Mouse (Mus musculus): Measurements from ENCODE around the gene Ptprg. TPM values are rescaled to one million over a fixed set of nuclear protein-coding genes. Genes with fewer than 3 reads are reported as not detected.

Gene Ptprg
- total and polyA plus RNA-seq, 3 experiments, result 25.1 to 57.1 (median 54.0) TPM

GRCm38 (mm10) chr14:12102389-12103325 is 549.3 kb downstream of the Ptprg start:
- Histone ChIP-seq H3K79me2 (replicated peaks; ENCODE audit: control insufficient read depth, insufficient read depth, low read length) (no peaks in the 10 kb centered on the region), H3K27me3 (ENCODE audit: control insufficient read depth, insufficient read depth, low read length) (no peaks in the 10 kb centered on the region), H3K9ac (ENCODE audit: low read depth, low read length) (no peak overlapping the region), H3K27ac (no peak overlapping the region), H3K4me3 (no peak overlapping the region), H3K4me1 (ENCODE audit: control insufficient read depth, insufficient read depth, low read length) (peaks cover 18% of the 10 kb centered on the region), H3K36me3 (ENCODE audit: control insufficient read depth, insufficient read depth, low read length) (peaks cover 19% of the 10 kb centered on the region)
- DNase-seq, result no peak
- 94% methylated on average over 11 of the region's 11 CpGs for WGBS
- TF ChIP-seq EP300 (IDR thresholded peaks at IDR 0.05; ENCODE audit: insufficient read depth, low read depth, low read length) (no peak), CTCF (IDR thresholded peaks at IDR 0.05) (no peak), POLR2A (IDR thresholded peaks at IDR 0.05; ENCODE audit: insufficient read depth, low read depth, low read length) (no peak)
- intact Hi-C loops (cut with DNase I), result loop anchor here (5.0 kb wide), 1 partner anchor 235 kb away; no protein-coding TSS in a partner anchor

GRCm38 (mm10) chr14:12104297-12105155 is 551.2 kb downstream of the Ptprg start:
- DNase-seq, result no peak
- intact Hi-C loops (cut with DNase I), result loop anchor here (5.0 kb wide), 1 partner anchor 237 kb away; no protein-coding TSS in a partner anchor
- H3K36me3 ChIP-seq (ENCODE audit: control insufficient read depth, insufficient read depth, low read length), result peaks cover 11% of the 10 kb centered on the region
- H3K27ac ChIP-seq, result 0 out of 2 replicates have a peak overlapping the region, but pooled peaks have one; percentile 10
- no peaks in the 10 kb centered on the region for H3K27me3 ChIP-seq (ENCODE audit: control insufficient read depth, insufficient read depth, low read length)
- no peak overlapping the region for H3K4me3 ChIP-seq
- no peak overlapping the region for H3K9ac ChIP-seq (ENCODE audit: low read depth, low read length)
- no peaks in the 10 kb centered on the region; the same call in 1 of the 2 replicates for H3K79me2 ChIP-seq (replicated peaks; ENCODE audit: control insufficient read depth, insufficient read depth, low read length)
- TF ChIP-seq POLR2A (IDR thresholded peaks at IDR 0.05; ENCODE audit: insufficient read depth, low read depth, low read length) (no peak), CTCF (IDR thresholded peaks at IDR 0.05) (no peak), EP300 (IDR thresholded peaks at IDR 0.05; ENCODE audit: insufficient read depth, low read depth, low read length) (no peak)
- WGBS, result 64% methylated on average over 12 of the region's 12 CpGs
- peaks cover 20% of the 10 kb centered on the region for H3K4me1 ChIP-seq (ENCODE audit: control insufficient read depth, insufficient read depth, low read length)

GRCm38 (mm10) chr14:12105156-12105430 is 551.8 kb downstream of the Ptprg start:
- WGBS, result 56% methylated on average over 2 of the region's 2 CpGs
- TF ChIP-seq POLR2A (IDR thresholded peaks at IDR 0.05; ENCODE audit: insufficient read depth, low read depth, low read length) (no peak), CTCF (IDR thresholded peaks at IDR 0.05) (no peak), EP300 (IDR thresholded peaks at IDR 0.05; ENCODE audit: insufficient read depth, low read depth, low read length) (no peak)
- no peak overlapping the region for H3K9ac ChIP-seq (ENCODE audit: low read depth, low read length)
- no peak overlapping the region for H3K4me3 ChIP-seq
- 0 out of 2 replicates have a peak overlapping the region, but pooled peaks have one; percentile 10 for H3K27ac ChIP-seq
- no peaks in the 10 kb centered on the region; the same call in 1 of the 2 replicates for H3K79me2 ChIP-seq (replicated peaks; ENCODE audit: control insufficient read depth, insufficient read depth, low read length)
- H3K4me1 ChIP-seq (ENCODE audit: control insufficient read depth, insufficient read depth, low read length), result peaks cover 18% of the 10 kb centered on the region
- DNase-seq, result no peak
- intact Hi-C loops (cut with DNase I), result no loop called here
- no peaks in the 10 kb centered on the region for H3K27me3 ChIP-seq (ENCODE audit: control insufficient read depth, insufficient read depth, low read length)
- peaks cover 11% of the 10 kb centered on the region for H3K36me3 ChIP-seq (ENCODE audit: control insufficient read depth, insufficient read depth, low read length)

DNA sequence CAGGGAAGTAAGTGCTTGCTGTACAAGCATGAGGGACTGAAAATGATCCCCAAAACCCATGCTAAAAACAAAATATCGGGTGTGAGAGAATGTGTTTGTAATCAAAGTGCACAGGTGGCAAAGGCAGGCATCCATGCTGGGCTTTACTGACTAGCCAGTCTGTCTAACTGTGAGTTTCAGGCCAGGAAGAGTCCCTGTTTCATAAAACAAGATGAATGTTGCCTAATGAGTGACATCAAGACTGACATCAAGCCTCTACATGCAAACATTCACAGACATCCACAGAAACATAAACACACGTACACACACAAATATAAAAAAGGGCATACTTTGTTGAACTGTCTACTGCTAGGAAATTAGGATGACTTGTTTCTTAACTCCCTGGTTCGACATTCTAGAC is 552.3 kb downstream of the Ptprg start:
- H3K27ac ChIP-seq, result no peak overlapping the region
- TF ChIP-seq POLR2A (IDR thresholded peaks at IDR 0.05; ENCODE audit: insufficient read depth, low read depth, low read length), result no peak
- TF ChIP-seq EP300 (IDR thresholded peaks at IDR 0.05; ENCODE audit: insufficient read depth, low read depth, low read length), result no peak
- TF ChIP-seq CTCF (IDR thresholded peaks at IDR 0.05), result no peak
- H3K79me2 ChIP-seq (replicated peaks; ENCODE audit: control insufficient read depth, insufficient read depth, low read length), result no peaks in the 10 kb centered on the region; the same call in 1 of the 2 replicates
- H3K4me3 ChIP-seq, result no peak overlapping the region
- intact Hi-C loops (cut with DNase I), result no loop called here
- no peak overlapping the region for H3K9ac ChIP-seq (ENCODE audit: low read depth, low read length)
- no peak for DNase-seq
- H3K4me1 ChIP-seq (ENCODE audit: control insufficient read depth, insufficient read depth, low read length), result peaks cover 14% of the 10 kb centered on the region
- no peaks in the 10 kb centered on the region for H3K27me3 ChIP-seq (ENCODE audit: control insufficient read depth, insufficient read depth, low read length)
- 92% methylated on average over 3 of the region's 3 CpGs for WGBS
- peaks cover 7% of the 10 kb centered on the region for H3K36me3 ChIP-seq (ENCODE audit: control insufficient read depth, insufficient read depth, low read length)

DNA sequence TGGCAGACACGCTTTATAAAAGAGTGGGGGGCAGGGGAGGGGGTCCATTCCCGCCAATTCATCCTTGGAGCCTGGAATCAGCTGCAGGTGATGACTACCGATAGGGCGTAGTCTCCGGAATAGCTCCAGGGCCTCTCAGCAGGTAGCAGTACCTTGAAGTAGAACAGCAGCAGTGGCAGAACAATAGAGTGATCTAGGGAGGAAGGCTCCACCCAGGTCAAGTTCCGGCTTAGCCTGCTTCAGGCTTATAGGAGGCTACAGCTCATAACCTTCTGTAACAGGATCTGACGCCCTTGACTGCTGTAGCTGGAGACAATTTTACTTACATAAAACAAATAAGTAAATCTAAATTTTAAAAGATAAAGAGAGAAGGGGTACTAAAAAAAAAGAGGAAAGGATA is 554.1 kb downstream of the Ptprg start:
- WGBS, result 56% methylated on average over 7 of the region's 7 CpGs
- peak overlapping the region; percentile 76 for H3K27ac ChIP-seq

More for the DNA sequence above, 554.1 kb downstream of the Ptprg start:
- DNase-seq, result peak; percentile 39 to 47
- Histone ChIP-seq H3K4me3 (no peak overlapping the region), H3K9ac (ENCODE audit: low read depth, low read length) (no peak overlapping the region), H3K79me2 (replicated peaks; ENCODE audit: control insufficient read depth, insufficient read depth, low read length) (no peaks in the 10 kb centered on the region; the same call in 1 of the 2 replicates), H3K27me3 (ENCODE audit: control insufficient read depth, insufficient read depth, low read length) (no peaks in the 10 kb centered on the region), H3K36me3 (ENCODE audit: control insufficient read depth, insufficient read depth, low read length) (peaks cover 5% of the 10 kb centered on the region), H3K4me1 (ENCODE audit: control insufficient read depth, insufficient read depth, low read length) (peaks cover 15% of the 10 kb centered on the region)
- TF ChIP-seq POLR2A (IDR thresholded peaks at IDR 0.05; ENCODE audit: insufficient read depth, low read depth, low read length), result 0 out of 2 replicates have a peak, but pooled peaks have one; percentile 18
- TF ChIP-seq EP300 (IDR thresholded peaks at IDR 0.05; ENCODE audit: insufficient read depth, low read depth, low read length), result peak; percentile 80
- TF ChIP-seq CTCF (IDR thresholded peaks at IDR 0.05), result no peak
- intact Hi-C loops (cut with DNase I), result no loop called here
